Mouse (Mus musculus) hindbrain, embryonic 11.5 days (tissue): ENCODE measurements around the gene Rnf113a2. TPM values are rescaled to one million over a fixed set of nuclear protein-coding genes. Genes with fewer than 3 reads are reported as not detected.

Experiments
- ATAC-seq: fragments of 200-750 bp; cut with Nextera tagmentation; 2 replicates; pipeline ENCODE4 v1.8.0; 2017; ENCODE audit warnings: mild to moderate bottlenecking, moderate TSS enrichment, moderate library complexity; ENCODE audit not compliant: low FRiP score
- DNase-seq: peaks from one replicate; pipeline ENCODE4 v3.0.0-alpha.2; 2015; ENCODE audit warnings: low spot score
- H3K27ac ChIP-seq: fragments of 300-500 bp; sonication (generic); 2 replicates; pipeline ENCODE4 v1.5.1; 2014; ENCODE audit warnings: mild to moderate bottlenecking, low read depth, low read length
- H3K27me3 ChIP-seq: fragments of 300-500 bp; sonication (generic); 2 replicates; pipeline ENCODE4 v1.6.1; 2014; ENCODE audit warnings: mild to moderate bottlenecking, low read length, moderate library complexity, mixed read lengths; ENCODE audit not compliant: control insufficient read depth, insufficient read depth
- H3K36me3 ChIP-seq: fragments of 300-500 bp; sonication (generic); 2 replicates; pipeline ENCODE4 v1.6.1; 2014; ENCODE audit warnings: mild to moderate bottlenecking, low read length, moderate library complexity, mixed read lengths; ENCODE audit not compliant: control insufficient read depth, insufficient read depth
- H3K4me1 ChIP-seq: fragments of 300-500 bp; sonication (generic); replicated peaks from 2 replicates; pipeline ENCODE4 v1.6.1; 2014; ENCODE audit warnings: low read length, mixed read lengths; ENCODE audit not compliant: control insufficient read depth, insufficient read depth
- H3K4me2 ChIP-seq: fragments of 300-500 bp; sonication (generic); replicated peaks from 2 replicates; pipeline ENCODE4 v1.6.1; 2014; ENCODE audit warnings: mild to moderate bottlenecking, low read depth, low read length
- H3K4me3 ChIP-seq: fragments of 300-500 bp; sonication (generic); 2 replicates; pipeline ENCODE4 v1.5.1; 2014; ENCODE audit warnings: low read depth, low read length
- H3K9ac ChIP-seq: fragments of 300-500 bp; sonication (generic); 2 replicates; pipeline ENCODE4 v1.6.1; 2014; ENCODE audit warnings: low read depth, low read length
- H3K9me3 ChIP-seq: fragments of 300-500 bp; sonication (generic); 2 replicates; pipeline ENCODE4 v1.6.1; 2016; ENCODE audit warnings: low read length; ENCODE audit not compliant: control insufficient read depth
- WGBS: fragments of 180-500 bp; shearing (Covaris S2); extraction: QIAGEN DNeasy Blood & Tissue Kit; methylation state at CpG from one replicate; pipeline ENCODE4 v1.1.7; 2014; 5-methylcytosine and 5-hydroxymethylcytosine counted together
- polyA plus RNA-seq: library from polyadenylated mRNA; unstranded; fragments of >200 nt; fragmentation: Nextera tagmentation; extraction: Ambion mirVana; gene quantifications from 2 replicates; pipeline ENCODE4 v1.2.1, GENCODE M21; 2014

Gene Rnf113a2
- polyA plus RNA-seq, 1 experiment from 2014 or later = 33.9 TPM

GRCm38 (mm10) chr12:84390336-84390735 is 26.7 kb upstream of the Rnf113a2 start:
- Histone ChIP-seq H3K9ac (no peak overlapping the region), H3K9me3 (no peaks in the 10 kb centered on the region), H3K27me3 (no peaks in the 10 kb centered on the region), H3K4me1 (no peaks in the 10 kb centered on the region), H3K36me3 (no peaks in the 10 kb centered on the region), H3K4me2 (no peak overlapping the region), H3K4me3 (no peak overlapping the region), H3K27ac (no peak overlapping the region)
- WGBS = 85% methylated on average over 6 of the region's 6 CpGs
- DNase-seq = no peak
- ATAC-seq = no peak

- no peak for DNase-seq
- no peaks in the 10 kb centered on the region for H3K4me1 ChIP-seq
- H3K4me2 ChIP-seq = no peak overlapping the region
- H3K9ac ChIP-seq = no peak overlapping the region
- H3K36me3 ChIP-seq = no peaks in the 10 kb centered on the region
- no peak for ATAC-seq
- H3K27me3 ChIP-seq = no peaks in the 10 kb centered on the region
- H3K9me3 ChIP-seq = no peaks in the 10 kb centered on the region
- WGBS = 98% methylated on average over 4 of the region's 4 CpGs
- no peak overlapping the region for H3K27ac ChIP-seq
- no peak overlapping the region for H3K4me3 ChIP-seq
These were observed 24.3 kb upstream of the Rnf113a2 start for GRCm38 (mm10) chr12:84392681-84393080.

- no peak overlapping the region for H3K9ac ChIP-seq
- no peak for ATAC-seq
- no peak overlapping the region for H3K4me2 ChIP-seq
- no peak for DNase-seq
- no peaks in the 10 kb centered on the region for H3K27me3 ChIP-seq
- no peaks in the 10 kb centered on the region for H3K36me3 ChIP-seq
- H3K4me1 ChIP-seq = no peaks in the 10 kb centered on the region
- H3K27ac ChIP-seq = no peak overlapping the region
- H3K4me3 ChIP-seq = no peak overlapping the region
- H3K9me3 ChIP-seq = no peaks in the 10 kb centered on the region
- WGBS = 93% methylated on average over 5 of the region's 5 CpGs
These were observed 23.1 kb upstream of the Rnf113a2 start for GRCm38 (mm10) chr12:84393847-84394246.

GRCm38 (mm10) chr12:84396947-84397679 is 19.9 kb upstream of the Rnf113a2 start:
- no peak for ATAC-seq
- Histone ChIP-seq H3K36me3 (no peaks in the 10 kb centered on the region), H3K4me1 (no peaks in the 10 kb centered on the region), H3K27ac (no peak overlapping the region), H3K4me3 (no peak overlapping the region), H3K9me3 (no peaks in the 10 kb centered on the region), H3K4me2 (no peak overlapping the region), H3K27me3 (no peaks in the 10 kb centered on the region), H3K9ac (no peak overlapping the region)
- 87% methylated on average over 14 of the region's 14 CpGs for WGBS
- no peak for DNase-seq

GRCm38 (mm10) chr12:84397685-84398084 is 19.3 kb upstream of the Rnf113a2 start:
- no peaks in the 10 kb centered on the region for H3K27me3 ChIP-seq
- H3K9ac ChIP-seq = no peak overlapping the region
- H3K4me3 ChIP-seq = no peak overlapping the region
- no peaks in the 10 kb centered on the region for H3K4me1 ChIP-seq
- no peak overlapping the region for H3K27ac ChIP-seq
- no peak overlapping the region for H3K4me2 ChIP-seq
- H3K36me3 ChIP-seq = no peaks in the 10 kb centered on the region
- no peaks in the 10 kb centered on the region for H3K9me3 ChIP-seq
- no peak for ATAC-seq
- no peak for DNase-seq

- Histone ChIP-seq H3K36me3 (no peaks in the 10 kb centered on the region), H3K27me3 (no peaks in the 10 kb centered on the region), H3K4me2 (no peak overlapping the region), H3K4me3 (no peak overlapping the region), H3K27ac (no peak overlapping the region), H3K4me1 (no peaks in the 10 kb centered on the region), H3K9me3 (no peaks in the 10 kb centered on the region), H3K9ac (no peak overlapping the region)
- DNase-seq (no peak), ATAC-seq (no peak)
- 89% methylated on average over 5 of the region's 5 CpGs for WGBS
These were observed 18.4 kb upstream of the Rnf113a2 start for GRCm38 (mm10) chr12:84398629-84399028.

GRCm38 (mm10) chr12:84399135-84399534 is 17.9 kb upstream of the Rnf113a2 start:
- no peaks in the 10 kb centered on the region for H3K9me3 ChIP-seq
- H3K9ac ChIP-seq = no peak overlapping the region
- no peak for ATAC-seq
- no peak for DNase-seq
- H3K4me1 ChIP-seq = no peaks in the 10 kb centered on the region
- WGBS = 88% methylated on average over 9 of the region's 9 CpGs
- H3K4me2 ChIP-seq = no peak overlapping the region
- H3K27me3 ChIP-seq = no peaks in the 10 kb centered on the region
- no peaks in the 10 kb centered on the region for H3K36me3 ChIP-seq
- H3K27ac ChIP-seq = no peak overlapping the region
- H3K4me3 ChIP-seq = no peak overlapping the region

- H3K4me1 ChIP-seq = no peaks in the 10 kb centered on the region
- no peak overlapping the region for H3K4me3 ChIP-seq
- no peaks in the 10 kb centered on the region for H3K9me3 ChIP-seq
- no peaks in the 10 kb centered on the region for H3K36me3 ChIP-seq
- 82% methylated on average over 9 of the region's 9 CpGs for WGBS
- H3K9ac ChIP-seq = no peak overlapping the region
- DNase-seq = no peak
- no peak overlapping the region for H3K27ac ChIP-seq
- no peak for ATAC-seq
- no peak overlapping the region for H3K4me2 ChIP-seq
- no peaks in the 10 kb centered on the region for H3K27me3 ChIP-seq
These were observed 17.3 kb upstream of the Rnf113a2 start for GRCm38 (mm10) chr12:84399663-84400062.

- 86% methylated on average over 3 of the region's 3 CpGs for WGBS
- H3K36me3 ChIP-seq = no peaks in the 10 kb centered on the region
- H3K4me2 ChIP-seq = no peak overlapping the region
- no peaks in the 10 kb centered on the region for H3K4me1 ChIP-seq
- DNase-seq (no peak), ATAC-seq (no peak)
- H3K9me3 ChIP-seq = no peaks in the 10 kb centered on the region
- no peak overlapping the region for H3K9ac ChIP-seq
- no peak overlapping the region for H3K4me3 ChIP-seq
- no peak overlapping the region for H3K27ac ChIP-seq
- H3K27me3 ChIP-seq = no peaks in the 10 kb centered on the region
These were observed 16.9 kb upstream of the Rnf113a2 start for GRCm38 (mm10) chr12:84400068-84400467.
